Comparison of ENCODE assay signal across 7 mouse cellular contexts in the genomic region with DNA sequence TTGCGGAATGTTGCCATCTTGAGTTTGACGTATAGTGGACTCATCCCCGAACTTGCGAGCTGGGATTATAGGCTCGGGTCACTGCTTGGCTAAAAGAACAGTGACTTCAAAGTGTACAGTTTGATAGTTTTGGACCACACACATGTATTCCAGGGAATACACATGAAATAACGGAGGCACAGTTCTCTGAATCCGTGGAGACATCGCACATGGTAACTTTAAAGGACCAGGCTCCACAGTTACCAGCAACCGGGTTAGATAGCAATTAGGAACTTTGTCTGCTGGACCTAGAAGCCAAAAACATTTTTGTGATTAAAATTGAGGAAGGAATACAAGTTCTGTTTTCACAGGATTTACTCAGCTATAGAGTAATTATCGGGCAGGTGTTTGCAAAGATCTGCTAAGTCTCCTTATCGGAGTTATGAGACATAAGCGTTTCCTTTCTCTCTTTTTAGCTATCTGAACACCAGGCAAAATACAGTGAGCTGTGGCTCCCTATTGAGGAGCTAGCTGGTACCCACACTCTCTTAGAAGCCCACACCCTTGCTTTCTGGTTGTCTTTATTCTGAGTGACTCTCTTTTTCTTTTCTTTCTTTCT. TPM values are rescaled to one million over a fixed set of nuclear protein-coding genes. Genes with fewer than 3 reads are reported as not detected.
DNase-seq lines count a peak whose midpoint lies in the region; ATAC-seq and TF ChIP-seq lines count a peak whose summit lies in the region.

No protein-coding gene starts in this region.

- H3K4me2 ChIP-seq in limb, embryonic 13.5 days (replicated peaks): peak overlapping the region; percentile 82
- H3K4me2 ChIP-seq in stomach, embryonic 15.5 days: peak overlapping the region; percentile 71

- H3K4me3 ChIP-seq in megakaryocyte, embryonic 14.5 days (replicated peaks): peak overlapping the region; percentile 95
- H3K4me3 ChIP-seq in embryonic fibroblast, embryonic 13.5 days (ENCODE audit: insufficient read depth, low read length): peak overlapping the region; percentile 99
- H3K4me3 ChIP-seq in limb, embryonic 13.5 days: peak overlapping the region; percentile 82
- peak overlapping the region; percentile 74 for H3K4me3 ChIP-seq in stomach, embryonic 15.5 days (replicated peaks)

- 19% methylated on average over 12 of the region's 12 CpGs for WGBS in limb, embryonic 13.5 days
- WGBS in stomach, embryonic 15.5 days: 14% methylated on average over 12 of the region's 12 CpGs

- no peaks in the 10 kb centered on the region for H3K9me3 ChIP-seq in megakaryocyte, embryonic 14.5 days
- H3K9me3 ChIP-seq in limb, embryonic 13.5 days: no peaks in the 10 kb centered on the region
- H3K9me3 ChIP-seq in stomach, embryonic 15.5 days: no peaks in the 10 kb centered on the region

- ATAC-seq in megakaryocyte, adult 5-6 weeks (ENCODE audit: poor library complexity, severe bottlenecking): no peak
- no peak for ATAC-seq in limb, embryonic 13.5 days (ENCODE audit: low FRiP score, low read depth)
- ATAC-seq in stomach, embryonic 15.5 days (ENCODE audit: insufficient read depth, low FRiP score, low read depth): no peak

- no peak for TF ChIP-seq CTCF in embryonic fibroblast, embryonic 13.5 days (IDR thresholded peaks at IDR 0.05; ENCODE audit: borderline replicate concordance, insufficient read depth, low read length)

- peak overlapping the region; percentile 81 for H3K9ac ChIP-seq in limb, embryonic 13.5 days
- peak overlapping the region; percentile 59 for H3K9ac ChIP-seq in stomach, embryonic 15.5 days

- DNase-seq in right cerebral cortex, adult 2 months (ENCODE audit: low spot score in 2 of 2): no peak
- DNase-seq in ovary, postnatal 36 days (ENCODE audit: low spot score): no peak

- no peaks in the 10 kb centered on the region for H3K27me3 ChIP-seq in megakaryocyte, embryonic 14.5 days (replicated peaks)
- no peaks in the 10 kb centered on the region for H3K27me3 ChIP-seq in limb, embryonic 13.5 days
- no peaks in the 10 kb centered on the region for H3K27me3 ChIP-seq in stomach, embryonic 15.5 days (replicated peaks)

- peaks cover 9% of the 10 kb centered on the region for H3K36me3 ChIP-seq in megakaryocyte, embryonic 14.5 days (replicated peaks; ENCODE audit: low read length)
- no peaks in the 10 kb centered on the region for H3K36me3 ChIP-seq in limb, embryonic 13.5 days
- no peaks in the 10 kb centered on the region for H3K36me3 ChIP-seq in stomach, embryonic 15.5 days

- no peak overlapping the region for H3K27ac ChIP-seq in embryonic fibroblast, embryonic 13.5 days (ENCODE audit: insufficient read depth, low read length)
- 0 out of 2 replicates have a peak overlapping the region, but pooled peaks have one; percentile 55 for H3K27ac ChIP-seq in limb, embryonic 13.5 days
- no peak overlapping the region for H3K27ac ChIP-seq in stomach, embryonic 15.5 days

- peaks cover 54% of the 10 kb centered on the region for H3K4me1 ChIP-seq in megakaryocyte, embryonic 14.5 days
- H3K4me1 ChIP-seq in embryonic fibroblast, embryonic 13.5 days (ENCODE audit: control insufficient read depth, insufficient read depth, low read length): no peaks in the 10 kb centered on the region
- H3K4me1 ChIP-seq in limb, embryonic 13.5 days: peaks cover 12% of the 10 kb centered on the region; the same call in 1 of the 2 replicates
- no peaks in the 10 kb centered on the region for H3K4me1 ChIP-seq in stomach, embryonic 15.5 days

- TF ChIP-seq POLR2A in embryonic fibroblast, embryonic 13.5 days (IDR thresholded peaks at IDR 0.05; ENCODE audit: low read depth, low read length): no peak

RNA-seq across cellular contexts. Expression of a gene that starts 0.8 kb away (rescaled TPM):
- 0.80 and 6.3 TPM in 2 replicates for polyA plus RNA-seq in megakaryocyte, embryonic 14.5 days (2012; ENCODE audit: insufficient read depth, low replicate concordance)
- total RNA-seq in megakaryocyte, adult 5-6 weeks (2015): 20.2 and 26.4 TPM in 2 replicates
- total RNA-seq in megakaryocyte, adult 5-6 weeks (2017): 29.9 and 37.1 TPM in 2 replicates
- polyA plus RNA-seq in embryonic fibroblast, embryonic 13.5 days (2011; ENCODE audit: insufficient read length, low read depth, missing spikeins): 24.9 and 30.7 TPM in 2 replicates
- polyA plus RNA-seq in limb, embryonic 13.5 days (2015; fragmentation: Nextera tagmentation; extraction: Ambion mirVana): 27.0 and 29.9 TPM in 2 replicates
- 20.8 and 22.9 TPM in 2 replicates for polyA plus RNA-seq in stomach, embryonic 15.5 days (2015; fragmentation: Nextera tagmentation; extraction: Ambion mirVana)

RNA-seq across cellular contexts. Expression of a gene that starts 21.0 kb away (rescaled TPM):
- polyA plus RNA-seq in megakaryocyte, embryonic 14.5 days (2012; ENCODE audit: insufficient read depth, low replicate concordance): 156 and 347 TPM in 2 replicates
- total RNA-seq in megakaryocyte, adult 5-6 weeks (2015): 152 and 164 TPM in 2 replicates
- total RNA-seq in megakaryocyte, adult 5-6 weeks (2017): 116 and 130 TPM in 2 replicates
- polyA plus RNA-seq in embryonic fibroblast, embryonic 13.5 days (2011; ENCODE audit: insufficient read length, low read depth, missing spikeins): 50.9 and 66.6 TPM in 2 replicates
- 97.7 and 98.0 TPM in 2 replicates for polyA plus RNA-seq in limb, embryonic 13.5 days (2015; fragmentation: Nextera tagmentation; extraction: Ambion mirVana)
- polyA plus RNA-seq in stomach, embryonic 15.5 days (2015; fragmentation: Nextera tagmentation; extraction: Ambion mirVana): 90.7 and 99.1 TPM in 2 replicates
